Mouse (Mus musculus) hindbrain, embryonic 13.5 days (tissue): Measurements from ENCODE around the gene Spocd1. TPM values are rescaled to one million over a fixed set of nuclear protein-coding genes. Genes with fewer than 3 reads are reported as not detected.
"Not testable (repeated sequence)": the region's sequence is repeated elsewhere in the genome, so short reads cannot be mapped to it uniquely, and the experiment has no call there.

Experiments
- ATAC-seq: fragments of 200-750 bp; cut with Nextera tagmentation; 2 replicates; pipeline ENCODE4 v1.8.0; 2017; ENCODE audit warnings: moderate TSS enrichment; ENCODE audit not compliant: low FRiP score
- H3K27ac ChIP-seq: fragments of 300-500 bp; sonication (generic); 2 replicates; pipeline ENCODE4 v1.5.1; 2015; ENCODE audit warnings: inconsistent platforms, mild to moderate bottlenecking, moderate library complexity
- H3K27me3 ChIP-seq: fragments of 300-500 bp; sonication (generic); 2 replicates; pipeline ENCODE4 v1.6.1; 2015; ENCODE audit warnings: mild to moderate bottlenecking, inconsistent platforms
- H3K36me3 ChIP-seq: fragments of 300-500 bp; sonication (generic); 2 replicates; pipeline ENCODE4 v1.6.1; 2015; ENCODE audit warnings: mild to moderate bottlenecking, inconsistent platforms
- H3K4me1 ChIP-seq: fragments of 300-500 bp; sonication (generic); replicated peaks from 2 replicates; pipeline ENCODE4 v1.6.1; 2015; ENCODE audit warnings: inconsistent platforms
- H3K4me2 ChIP-seq: fragments of 300-500 bp; sonication (generic); 2 replicates; pipeline ENCODE4 v1.6.1; 2015; ENCODE audit warnings: inconsistent platforms, mild to moderate bottlenecking, moderate library complexity
- H3K4me3 ChIP-seq: fragments of 300-500 bp; sonication (generic); 2 replicates; pipeline ENCODE4 v1.5.1; 2015; ENCODE audit warnings: mild to moderate bottlenecking, inconsistent platforms
- H3K9ac ChIP-seq: fragments of 300-500 bp; sonication (generic); 2 replicates; pipeline ENCODE4 v1.6.1; 2015; ENCODE audit warnings: mild to moderate bottlenecking, inconsistent platforms
- H3K9me3 ChIP-seq: fragments of 300-500 bp; sonication (generic); 2 replicates; pipeline ENCODE4 v1.6.1; 2016; ENCODE audit warnings: inconsistent platforms
- WGBS: fragments of 180-500 bp; shearing (Covaris S2); methylation state at CpG from one replicate; pipeline ENCODE4 v1.1.7; 2015; 5-methylcytosine and 5-hydroxymethylcytosine counted together
- polyA plus RNA-seq: library from polyadenylated mRNA; unstranded; fragments of >200 nt; fragmentation: Nextera tagmentation; extraction: Ambion mirVana; gene quantifications from 2 replicates; pipeline ENCODE4 v1.2.1, GENCODE M21; 2015

Gene Spocd1
- not detected in 2 replicates for polyA plus RNA-seq

DNA sequence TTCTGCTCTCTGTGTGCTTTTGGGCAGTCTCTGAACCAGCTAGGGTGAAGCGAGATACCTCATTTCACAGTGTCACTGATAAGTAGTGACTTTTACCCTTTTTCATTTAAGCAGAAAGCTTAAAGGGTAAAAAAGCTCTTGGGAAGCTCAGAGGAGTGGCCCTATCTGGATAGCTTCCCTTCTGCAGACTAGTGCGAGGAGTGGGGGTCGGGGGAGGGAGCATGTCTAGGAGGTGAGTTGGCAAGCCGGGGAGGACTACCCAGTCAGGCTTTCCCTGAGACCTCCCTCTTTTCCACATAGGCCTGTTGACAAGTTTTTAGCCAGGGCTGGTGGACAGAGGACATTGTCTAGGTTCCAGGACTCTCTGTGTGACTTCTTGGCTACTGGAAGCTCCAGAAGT is at the start of gene Spocd1:
TSS of gene Spocd1 (plus strand) at position 301 of the 400 bp plus-strand sequence.
- 0 out of 2 replicates have a peak, but pooled peaks cover 10% of the 10 kb centered on the region for H3K4me1 ChIP-seq
- H3K4me3 ChIP-seq: no peak within 1 kb of the TSS
- H3K9ac ChIP-seq: no peak within 1 kb of the TSS
- peak within 1 kb of the TSS; percentile 36 for H3K4me2 ChIP-seq
- H3K36me3 ChIP-seq: no peaks in the 10 kb centered on the region
- no peaks in the 10 kb centered on the region for H3K9me3 ChIP-seq
- H3K27ac ChIP-seq: no peak within 1 kb of the TSS
- no peak for ATAC-seq
- H3K27me3 ChIP-seq: 0 out of 2 replicates have a peak, but pooled peaks cover 5% of the 10 kb centered on the region
- whole genome bisulfite sequencing: 47% methylated on average over 4 of the region's 4 CpGs

DNA sequence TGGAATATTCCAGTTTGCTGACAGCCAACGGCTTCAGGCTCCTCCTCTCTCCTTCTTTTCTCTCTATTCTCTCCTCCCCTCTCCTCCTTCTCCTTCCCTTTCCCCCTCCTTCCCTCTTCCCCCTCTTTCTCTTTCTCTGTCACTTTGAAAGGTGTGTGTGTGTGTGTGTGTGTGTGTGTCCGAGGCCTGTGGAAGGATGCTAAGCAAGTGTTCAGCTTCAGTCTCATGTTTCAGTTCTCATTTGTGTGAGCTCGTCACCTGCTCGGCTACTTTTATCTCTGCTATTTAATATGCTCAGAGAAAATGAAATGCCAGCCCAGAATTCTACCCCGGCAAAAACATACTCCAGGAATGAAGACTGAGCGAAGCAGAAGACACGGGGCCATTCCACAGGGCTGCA is 48.4 kb upstream of the Spocd1 start:
- H3K9ac ChIP-seq: no peak overlapping the region
- 87% methylated on average over 7 of the region's 7 CpGs for WGBS
- H3K27me3 ChIP-seq: no peaks in the 10 kb centered on the region
- no peak for ATAC-seq
- H3K36me3 ChIP-seq: no peaks in the 10 kb centered on the region
- H3K4me1 ChIP-seq: peaks cover 40% of the 10 kb centered on the region
- no peak overlapping the region for H3K4me3 ChIP-seq
- H3K4me2 ChIP-seq: no peak overlapping the region
- no peak overlapping the region for H3K27ac ChIP-seq
- H3K9me3 ChIP-seq: no peaks in the 10 kb centered on the region

DNA sequence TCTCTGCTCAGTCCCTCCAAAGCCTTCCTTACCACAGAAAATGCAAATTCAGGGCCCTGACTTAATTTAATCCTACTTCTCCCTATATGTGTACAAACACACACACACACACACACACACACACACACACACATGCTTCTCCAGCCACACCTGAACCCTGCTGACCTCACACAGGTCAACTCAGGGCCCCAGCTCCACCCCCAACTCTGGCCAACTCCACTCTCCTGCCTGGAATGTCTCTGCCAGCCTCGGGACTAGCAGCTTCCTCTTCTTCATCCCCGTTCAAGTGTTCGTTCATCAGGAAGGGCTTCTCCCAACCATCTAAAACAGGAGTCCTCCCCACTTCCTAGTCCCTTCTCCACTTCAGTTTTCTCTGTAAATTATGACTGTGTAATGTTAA is 47.4 kb upstream of the Spocd1 start:
- 44% methylated on average over 3 of the region's 3 CpGs for WGBS
- Histone ChIP-seq H3K4me2 (no peak overlapping the region), H3K4me1 (peaks cover 36% of the 10 kb centered on the region), H3K4me3 (no peak overlapping the region), H3K36me3 (no peaks in the 10 kb centered on the region), H3K9me3 (no peaks in the 10 kb centered on the region), H3K27ac (no peak overlapping the region), H3K9ac (no peak overlapping the region), H3K27me3 (no peaks in the 10 kb centered on the region)
- no peak for ATAC-seq

DNA sequence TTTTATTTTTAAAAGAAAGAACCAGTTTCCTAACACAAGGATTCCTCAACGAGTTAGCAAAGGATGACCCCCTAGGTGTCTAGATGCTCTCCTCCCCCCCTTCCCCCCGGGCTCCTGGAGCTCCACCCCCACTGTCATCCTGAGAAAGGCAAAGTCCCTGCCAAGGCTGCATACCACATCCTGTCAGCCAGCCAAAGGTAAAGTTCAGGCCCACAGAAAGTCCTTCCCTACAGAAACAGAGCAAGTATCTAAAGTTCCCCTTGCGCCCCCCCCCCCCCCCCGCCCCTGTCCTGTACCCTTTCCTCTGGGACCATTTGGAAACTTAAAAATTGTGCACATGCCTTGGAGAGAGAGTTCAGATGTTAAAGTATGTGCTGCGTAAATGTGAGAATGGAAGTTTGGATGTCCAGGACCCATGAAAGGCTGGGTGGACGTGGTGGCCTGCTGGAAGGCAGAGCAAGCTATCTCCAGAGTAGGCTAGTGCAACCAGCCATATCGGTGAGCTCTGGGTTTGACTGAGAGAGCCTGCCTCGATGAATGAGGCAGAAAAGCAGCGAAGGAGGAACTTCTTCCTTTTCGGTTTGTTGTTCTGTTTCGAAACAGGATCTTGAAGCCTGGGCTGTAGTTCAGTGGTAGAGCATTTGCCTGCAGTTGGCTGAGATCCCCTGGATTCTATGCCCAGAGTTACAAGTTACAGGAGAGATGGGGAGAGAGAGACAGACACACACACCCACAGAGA is 46.3 kb upstream of the Spocd1 start:
- Histone ChIP-seq H3K4me1 (peaks cover 25% of the 10 kb centered on the region), H3K9ac (no peak overlapping the region), H3K4me3 (no peak overlapping the region), H3K36me3 (no peaks in the 10 kb centered on the region), H3K4me2 (0 out of 2 replicates have a peak overlapping the region, but pooled peaks have one; percentile 5), H3K27ac (no peak overlapping the region), H3K9me3 (no peaks in the 10 kb centered on the region), H3K27me3 (no peaks in the 10 kb centered on the region)
- no peak for ATAC-seq
- 33% methylated on average over 11 of the region's 11 CpGs for WGBS

DNA sequence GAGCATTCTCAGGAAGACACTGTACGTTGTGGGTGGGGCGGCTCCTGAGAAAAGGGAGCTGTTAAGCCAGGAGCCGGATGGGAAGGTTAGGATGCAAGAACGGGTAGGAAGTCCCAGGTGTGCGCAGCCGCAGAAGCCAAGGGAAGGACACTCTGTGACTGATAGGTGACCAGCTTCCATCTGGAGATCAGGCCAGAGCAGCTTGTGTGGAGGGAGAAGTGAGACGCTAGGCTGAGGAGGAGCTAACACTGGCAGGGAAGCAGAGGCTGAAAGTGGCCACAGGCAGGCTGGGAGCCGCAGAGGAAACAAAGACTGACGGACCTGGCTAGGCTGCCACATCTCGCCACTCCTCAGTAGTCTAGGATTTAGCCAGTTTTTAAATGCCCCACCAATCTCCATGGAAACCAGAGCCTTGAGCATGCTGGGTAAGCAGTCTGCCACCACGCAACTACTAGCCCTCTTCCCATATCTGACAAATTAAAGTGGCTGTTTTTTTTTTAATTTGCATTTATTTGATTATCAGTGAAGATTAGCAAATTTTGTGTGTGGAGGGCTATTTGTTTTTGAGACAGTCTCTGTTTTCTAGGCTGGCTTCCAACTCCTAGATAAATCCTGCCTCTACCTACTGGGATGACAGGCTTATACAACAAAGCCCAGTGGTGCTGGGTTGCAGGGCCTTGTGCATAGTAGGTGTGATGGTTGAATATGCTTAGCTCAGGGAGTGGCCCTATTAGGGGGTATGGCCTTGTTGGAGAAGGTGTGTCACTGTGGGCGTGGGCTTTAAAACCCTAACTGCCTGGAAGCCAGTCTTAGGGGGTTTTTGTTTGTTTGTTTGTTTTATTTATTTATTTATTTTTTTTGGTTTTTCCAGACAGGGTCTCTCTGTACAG is 44.8 kb upstream of the Spocd1 start:
- 56% methylated on average over 12 of the region's 12 CpGs for WGBS
- H3K9me3 ChIP-seq: no peaks in the 10 kb centered on the region
- H3K36me3 ChIP-seq: no peaks in the 10 kb centered on the region
- no peak overlapping the region for H3K27ac ChIP-seq
- ATAC-seq: no peak
- peaks cover 20% of the 10 kb centered on the region for H3K4me1 ChIP-seq
- no peaks in the 10 kb centered on the region for H3K27me3 ChIP-seq
- H3K9ac ChIP-seq: 0 out of 2 replicates have a peak overlapping the region, but pooled peaks have one; percentile 40
- H3K4me2 ChIP-seq: no peak overlapping the region
- H3K4me3 ChIP-seq: no peak overlapping the region

DNA sequence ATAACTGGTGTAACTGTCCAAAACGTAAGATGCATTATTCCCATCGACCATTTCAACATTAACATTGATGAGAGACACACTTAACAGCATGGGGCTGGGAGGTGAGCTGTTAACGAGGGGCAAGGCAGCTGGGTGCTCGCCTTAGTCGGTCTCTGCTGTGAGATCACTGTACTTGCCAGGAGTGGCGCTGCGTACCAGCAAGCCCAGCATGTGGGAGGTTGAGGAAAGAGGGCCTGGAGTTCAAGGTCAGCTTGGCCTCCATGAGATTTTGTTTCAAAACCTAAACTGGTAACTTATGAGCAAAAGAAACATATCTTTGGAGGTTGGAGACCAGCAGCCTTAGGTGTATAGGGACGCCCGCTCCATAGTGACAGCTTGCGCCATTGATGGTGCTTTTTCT is 39.4 kb upstream of the Spocd1 start:
- 80% methylated on average over 10 of the region's 10 CpGs for WGBS
- H3K27ac ChIP-seq: no peak overlapping the region

DNA sequence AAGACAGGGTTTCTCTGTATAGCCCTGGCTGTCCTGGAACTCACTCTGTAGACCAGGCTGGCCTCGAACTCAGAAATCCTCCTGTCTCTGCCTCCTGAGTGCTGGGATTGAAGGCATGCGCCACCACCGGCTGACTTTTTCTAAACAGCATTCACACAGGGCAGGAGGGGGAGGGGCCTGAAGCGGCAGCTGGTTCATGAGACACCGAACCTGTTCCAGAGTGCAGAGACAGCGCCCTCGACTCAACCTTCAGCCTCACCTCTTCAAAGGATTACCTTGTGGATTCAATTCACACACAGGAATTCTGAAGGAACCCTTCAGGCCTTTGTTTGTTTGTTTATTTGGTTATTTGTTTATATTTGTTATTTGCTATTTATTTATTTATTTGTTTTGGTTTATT is 39.0 kb upstream of the Spocd1 start:
- no peak for ATAC-seq
- H3K27me3 ChIP-seq: no peaks in the 10 kb centered on the region
- H3K4me2 ChIP-seq: no peak overlapping the region
- H3K36me3 ChIP-seq: no peaks in the 10 kb centered on the region
- no peak overlapping the region for H3K4me3 ChIP-seq
- H3K9ac ChIP-seq: no peak overlapping the region
- H3K27ac ChIP-seq: no peak overlapping the region
- no peaks in the 10 kb centered on the region for H3K9me3 ChIP-seq
- no peaks in the 10 kb centered on the region for H3K4me1 ChIP-seq
- 90% methylated on average over 7 of the region's 7 CpGs for WGBS

More for the DNA sequence above, 39.4 kb upstream of the Spocd1 start:
- no peaks in the 10 kb centered on the region for H3K4me1 ChIP-seq
- no peaks in the 10 kb centered on the region for H3K27me3 ChIP-seq
- ATAC-seq: no peak
- no peak overlapping the region for H3K4me3 ChIP-seq
- H3K9me3 ChIP-seq: no peaks in the 10 kb centered on the region
- no peak overlapping the region for H3K4me2 ChIP-seq
- no peaks in the 10 kb centered on the region for H3K36me3 ChIP-seq
- no peak overlapping the region for H3K9ac ChIP-seq

DNA sequence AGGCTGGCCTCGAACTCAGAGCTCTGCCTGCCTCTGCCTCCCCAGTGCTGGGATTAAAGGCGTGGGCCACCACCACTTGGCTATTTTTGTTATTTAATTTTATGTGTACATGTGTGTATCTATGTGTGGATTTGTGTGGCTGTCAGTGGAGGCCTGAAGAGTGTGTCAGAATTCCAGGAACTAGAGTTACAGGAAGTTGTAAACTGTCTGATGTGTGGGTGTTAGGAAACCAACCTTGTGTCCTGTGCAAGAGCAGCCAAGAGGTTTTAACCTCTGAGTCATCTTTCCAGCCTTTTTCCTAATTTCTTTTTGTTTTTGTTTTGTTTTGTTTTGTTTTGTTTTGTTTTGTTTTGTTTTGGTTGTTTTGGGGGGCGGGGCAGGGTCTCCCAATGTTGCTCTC is 34.2 kb upstream of the Spocd1 start:
- Histone ChIP-seq H3K9me3 (no peaks in the 10 kb centered on the region), H3K4me2 (no peak overlapping the region), H3K27ac (no peak overlapping the region), H3K4me1 (no peaks in the 10 kb centered on the region), H3K36me3 (no peaks in the 10 kb centered on the region), H3K27me3 (no peaks in the 10 kb centered on the region), H3K4me3 (no peak overlapping the region), H3K9ac (no peak overlapping the region)
- 96% methylated on average over 3 of the region's 3 CpGs for WGBS
- ATAC-seq: no peak

DNA sequence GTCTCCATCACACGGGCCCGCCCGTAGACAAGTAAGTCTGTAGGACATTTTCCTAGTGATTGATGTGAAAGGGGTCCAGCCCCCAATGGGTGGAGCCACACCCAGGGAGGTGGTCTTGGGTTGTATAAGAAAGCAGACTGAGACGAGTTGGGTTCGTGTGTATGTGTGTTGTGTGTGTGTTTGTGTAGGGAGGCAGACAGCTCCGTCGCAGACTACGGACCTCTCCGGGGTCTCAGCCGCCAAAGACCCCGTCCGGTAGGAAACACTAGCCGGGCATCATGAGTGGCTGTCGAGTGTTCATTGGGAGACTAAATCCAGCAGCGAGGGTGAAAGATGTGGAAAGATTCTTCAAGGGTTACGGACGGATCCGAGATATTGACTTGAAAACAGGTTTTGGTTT is 30.2 kb upstream of the Spocd1 start:
- WGBS: 97% methylated on average over 18 of the region's 18 CpGs
- H3K9me3 ChIP-seq, H3K4me2 ChIP-seq, H3K27ac ChIP-seq, H3K36me3 ChIP-seq, H3K9ac ChIP-seq, H3K27me3 ChIP-seq, H3K4me3 ChIP-seq, H3K4me1 ChIP-seq, ATAC-seq: not testable (repeated sequence)

DNA sequence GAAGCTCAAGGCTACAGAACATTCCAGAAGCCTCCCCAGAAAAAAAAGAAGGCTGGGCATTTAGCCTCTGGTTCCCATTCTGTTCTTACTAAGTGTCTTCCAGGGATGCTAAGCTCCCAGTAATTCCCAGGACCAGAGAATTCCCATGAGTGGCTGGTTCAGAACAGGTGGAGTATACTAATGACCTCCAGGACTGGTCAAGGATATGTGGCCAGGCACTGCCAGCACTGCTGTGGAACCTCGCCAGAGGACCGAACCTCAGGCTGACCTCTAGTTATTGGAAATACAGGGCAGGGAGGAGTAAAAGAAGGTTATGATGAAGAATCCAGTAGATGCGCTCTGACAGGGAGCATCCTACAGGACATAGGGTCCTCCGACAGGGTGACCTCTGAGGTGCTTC is 26.7 kb upstream of the Spocd1 start:
- H3K36me3 ChIP-seq: no peaks in the 10 kb centered on the region
- H3K9me3 ChIP-seq: no peaks in the 10 kb centered on the region
- ATAC-seq: no peak
- no peak overlapping the region for H3K4me2 ChIP-seq
- no peaks in the 10 kb centered on the region for H3K27me3 ChIP-seq
- 80% methylated on average over 4 of the region's 4 CpGs for WGBS
- H3K9ac ChIP-seq: no peak overlapping the region
- no peak overlapping the region for H3K4me3 ChIP-seq
- no peak overlapping the region for H3K27ac ChIP-seq
- H3K4me1 ChIP-seq: no peaks in the 10 kb centered on the region

DNA sequence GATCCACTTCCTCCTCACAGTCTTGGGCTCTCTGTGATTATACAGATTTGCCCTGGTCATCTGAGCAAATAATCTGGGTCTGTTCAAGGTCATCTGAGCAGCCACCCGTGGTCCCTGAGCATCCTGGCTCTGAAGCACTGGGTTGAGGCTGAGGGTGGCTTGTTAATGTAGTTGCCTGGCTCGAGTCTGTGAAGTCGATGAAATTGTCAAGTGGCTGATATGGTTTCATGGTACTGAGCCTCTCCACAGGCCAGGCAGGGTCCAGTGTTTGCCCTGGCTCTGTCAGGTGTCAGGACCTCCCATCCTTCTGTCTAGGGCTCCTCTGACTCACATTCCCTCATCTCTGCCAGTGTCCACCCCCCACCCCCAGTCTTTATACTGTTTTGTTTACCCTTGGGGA is 25.5 kb upstream of the Spocd1 start:
- Histone ChIP-seq H3K4me2 (no peak overlapping the region), H3K27ac (no peak overlapping the region), H3K9ac (no peak overlapping the region), H3K9me3 (no peaks in the 10 kb centered on the region), H3K27me3 (no peaks in the 10 kb centered on the region), H3K4me1 (no peaks in the 10 kb centered on the region), H3K4me3 (no peak overlapping the region), H3K36me3 (no peaks in the 10 kb centered on the region)
- WGBS: 75% methylated on average over 3 of the region's 3 CpGs
- ATAC-seq: no peak

DNA sequence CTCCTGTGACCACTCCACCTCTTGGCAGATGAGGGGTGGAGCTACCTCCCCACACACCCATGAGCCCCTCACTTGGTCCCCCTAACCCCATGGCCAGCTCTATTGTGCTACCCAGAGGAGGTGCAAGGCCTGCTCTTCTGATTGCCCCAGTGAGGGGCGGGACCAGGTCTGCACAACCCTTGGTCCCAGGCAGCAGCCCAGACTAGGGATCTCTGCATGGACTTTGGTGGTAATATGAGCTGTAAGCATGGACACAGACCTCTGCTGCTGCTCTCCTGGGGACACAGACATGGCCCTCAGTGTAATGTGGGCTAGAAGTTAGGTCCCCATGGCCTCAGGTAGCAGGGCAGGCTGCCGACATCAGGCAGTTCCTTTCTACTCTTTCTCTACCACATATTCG is 24.0 kb upstream of the Spocd1 start:
- ATAC-seq: no peak
- Histone ChIP-seq H3K4me2 (no peak overlapping the region), H3K36me3 (no peaks in the 10 kb centered on the region), H3K9ac (no peak overlapping the region), H3K27me3 (no peaks in the 10 kb centered on the region), H3K4me3 (no peak overlapping the region), H3K27ac (no peak overlapping the region), H3K4me1 (no peaks in the 10 kb centered on the region), H3K9me3 (no peaks in the 10 kb centered on the region)
- 86% methylated on average over 3 of the region's 3 CpGs for WGBS
